Mouse (Mus musculus) urinary bladder, postnatal 14 days (tissue): Measurements from ENCODE around the gene Pitx1.

Experiments
- DNase-seq: peaks from one replicate; pipeline ENCODE4 v3.0.0; 2021; ENCODE audit warnings: low spot score

The Pitx1 gene

DNA sequence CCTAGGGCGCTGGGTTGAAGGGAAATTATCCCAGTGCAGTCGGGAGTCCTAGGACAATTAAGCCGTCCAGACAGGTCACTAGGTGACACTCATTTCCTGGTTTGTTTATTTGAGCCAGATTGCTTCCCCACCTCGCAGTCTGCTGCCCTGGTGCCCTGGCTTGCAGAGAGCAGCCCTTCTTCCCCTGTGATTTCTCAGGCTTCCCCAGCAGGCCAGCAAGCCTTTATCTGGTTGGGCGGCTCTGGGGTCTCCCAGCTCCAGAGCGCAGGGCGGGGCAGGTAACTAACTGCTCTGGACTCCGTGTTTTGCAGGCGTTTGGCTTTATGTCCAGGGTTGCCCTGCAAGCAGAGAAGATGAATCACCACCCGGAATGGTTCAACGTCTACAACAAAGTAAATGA lies 60.9 kb downstream of the Pitx1 start:
- DNase-seq, result no peak
